Mouse (Mus musculus) kidney, postnatal 0 days (tissue): ENCODE data around the gene Elp1. TPM values are rescaled to one million over a fixed set of nuclear protein-coding genes. Genes with fewer than 3 reads are reported as not detected.

ENCODE experiments used
- ATAC-seq: fragments of 200-750 bp; cut with Nextera tagmentation; replicated peaks from 2 replicates; pipeline ENCODE4 v1.8.0; 2017; ENCODE audit warnings: low read depth, moderate number of reproducible peaks, moderate TSS enrichment, moderate library complexity; ENCODE audit not compliant: low FRiP score
- DNase-seq: peaks from one replicate; pipeline ENCODE4 v3.0.0-alpha.2; 2016; ENCODE audit warnings: low spot score
- H3K27ac ChIP-seq: fragments of 300-500 bp; sonication (generic); 2 replicates; pipeline ENCODE4 v1.5.1; 2014; ENCODE audit warnings: mild to moderate bottlenecking
- H3K27me3 ChIP-seq: fragments of 300-500 bp; sonication (generic); 2 replicates; pipeline ENCODE4 v1.6.1; 2014; ENCODE audit warnings: low read length, mixed read lengths; ENCODE audit not compliant: insufficient read depth
- H3K36me3 ChIP-seq: fragments of 300-500 bp; sonication (generic); 2 replicates; pipeline ENCODE4 v1.6.1; 2014; ENCODE audit warnings: low read length, mixed read lengths; ENCODE audit not compliant: insufficient read depth
- H3K4me1 ChIP-seq: fragments of 300-500 bp; sonication (generic); replicated peaks from 2 replicates; pipeline ENCODE4 v1.6.1; 2014; ENCODE audit warnings: antibody characterized with exemption, low read length, mixed read lengths; ENCODE audit not compliant: insufficient read depth
- H3K4me2 ChIP-seq: fragments of 300-500 bp; sonication (generic); 2 replicates; pipeline ENCODE4 v1.6.1; 2014; ENCODE audit warnings: mild to moderate bottlenecking, low read length, moderate library complexity, mixed read lengths
- H3K4me3 ChIP-seq: fragments of 300-500 bp; sonication (generic); replicated peaks from 2 replicates; pipeline ENCODE4 v1.5.1; 2014; ENCODE audit warnings: low read depth, low read length
- H3K9ac ChIP-seq: fragments of 300-500 bp; sonication (generic); 2 replicates; pipeline ENCODE4 v1.6.1; 2014; ENCODE audit warnings: low read depth, low read length
- H3K9me3 ChIP-seq: fragments of 300-500 bp; sonication (generic); replicated peaks from 2 replicates; pipeline ENCODE4 v1.6.1; 2016; ENCODE audit warnings: low read length, inconsistent platforms, mixed read lengths
- CTCF ChIP-seq: IDR thresholded peaks from 2 replicates; pipeline ENCODE4 v1.5.1; 2016; ENCODE audit warnings: antibody characterized with exemption, low read depth, mild to moderate bottlenecking, moderate library complexity
- WGBS: fragments of 180-500 bp; shearing (Covaris S2); extraction: QIAGEN DNeasy Blood & Tissue Kit; methylation state at CpG from one replicate; pipeline ENCODE4 v1.1.7; 2014; 5-methylcytosine and 5-hydroxymethylcytosine counted together
- polyA plus RNA-seq: library from polyadenylated mRNA; unstranded; fragments of >200 nt; fragmentation: Nextera tagmentation; extraction: Ambion mirVana; gene quantifications from 2 replicates; pipeline ENCODE4 v1.2.1, GENCODE M21; 2015

Elp1 gene
- polyA plus RNA-seq, 1 experiment from 2014 or later: 24.9 TPM

- no peak for DNase-seq
- WGBS: 43% methylated on average over 9 of the region's 9 CpGs
- H3K4me1 ChIP-seq: no peaks in the 10 kb centered on the region
Observed at GRCm38 (mm10) chr4:56720403-56720802, 81.7 kb downstream of the Elp1 start.

GRCm38 (mm10) chr4:56719456-56719855, 82.7 kb downstream of the Elp1 start:
- no peaks in the 10 kb centered on the region for H3K27me3 ChIP-seq
- H3K4me3 ChIP-seq: no peak overlapping the region
- H3K4me2 ChIP-seq: no peak overlapping the region
- no peak overlapping the region for H3K27ac ChIP-seq
- H3K36me3 ChIP-seq: no peaks in the 10 kb centered on the region
- DNase-seq: no peak
- no peak for TF ChIP-seq CTCF
- WGBS: 64% methylated on average over 9 of the region's 9 CpGs
- H3K9ac ChIP-seq: no peak overlapping the region
- ATAC-seq: no peak
- no peaks in the 10 kb centered on the region for H3K4me1 ChIP-seq
- no peaks in the 10 kb centered on the region for H3K9me3 ChIP-seq

More at GRCm38 (mm10) chr4:56720403-56720802, 81.7 kb downstream of the Elp1 start:
- Histone ChIP-seq H3K27me3 (no peaks in the 10 kb centered on the region), H3K9me3 (no peaks in the 10 kb centered on the region), H3K4me3 (no peak overlapping the region), H3K27ac (no peak overlapping the region), H3K9ac (no peak overlapping the region), H3K36me3 (no peaks in the 10 kb centered on the region), H3K4me2 (no peak overlapping the region)
- ATAC-seq: no peak
- no peak for TF ChIP-seq CTCF

- no peak overlapping the region for H3K27ac ChIP-seq
- no peaks in the 10 kb centered on the region for H3K36me3 ChIP-seq
- TF ChIP-seq CTCF: no peak
- no peak overlapping the region for H3K9ac ChIP-seq
- ATAC-seq: no peak
- H3K4me1 ChIP-seq: no peaks in the 10 kb centered on the region
- no peaks in the 10 kb centered on the region for H3K9me3 ChIP-seq
- no peak for DNase-seq
- 57% methylated on average over 12 of the region's 12 CpGs for WGBS
- H3K4me2 ChIP-seq: no peak overlapping the region
- H3K4me3 ChIP-seq: no peak overlapping the region
- no peaks in the 10 kb centered on the region for H3K27me3 ChIP-seq
Observed at GRCm38 (mm10) chr4:56718573-56719442, 83.3 kb downstream of the Elp1 start.

GRCm38 (mm10) chr4:56717932-56718331, 84.2 kb downstream of the Elp1 start:
- 76% methylated on average over 3 of the region's 3 CpGs for WGBS
- no peak for TF ChIP-seq CTCF
- no peak overlapping the region for H3K27ac ChIP-seq
- H3K27me3 ChIP-seq: no peaks in the 10 kb centered on the region
- ATAC-seq (no peak), DNase-seq (no peak)
- no peak overlapping the region for H3K4me2 ChIP-seq
- H3K4me3 ChIP-seq: no peak overlapping the region
- no peaks in the 10 kb centered on the region for H3K36me3 ChIP-seq
- H3K9ac ChIP-seq: no peak overlapping the region
- no peaks in the 10 kb centered on the region for H3K9me3 ChIP-seq
- H3K4me1 ChIP-seq: no peaks in the 10 kb centered on the region

- no peak overlapping the region for H3K4me3 ChIP-seq
- no peaks in the 10 kb centered on the region for H3K9me3 ChIP-seq
- H3K4me2 ChIP-seq: no peak overlapping the region
- no peak for ATAC-seq
- H3K36me3 ChIP-seq: no peaks in the 10 kb centered on the region
- no peaks in the 10 kb centered on the region for H3K4me1 ChIP-seq
- DNase-seq: no peak
- H3K27me3 ChIP-seq: no peaks in the 10 kb centered on the region
- 67% methylated on average over 5 of the region's 5 CpGs for WGBS
- TF ChIP-seq CTCF: no peak
- no peak overlapping the region for H3K9ac ChIP-seq
- no peak overlapping the region for H3K27ac ChIP-seq
Observed at GRCm38 (mm10) chr4:56716801-56717200, 85.3 kb downstream of the Elp1 start.

- Histone ChIP-seq H3K27ac (no peak overlapping the region), H3K4me3 (no peak overlapping the region), H3K9ac (no peak overlapping the region), H3K9me3 (no peaks in the 10 kb centered on the region), H3K27me3 (no peaks in the 10 kb centered on the region), H3K4me2 (no peak overlapping the region), H3K36me3 (no peaks in the 10 kb centered on the region), H3K4me1 (no peaks in the 10 kb centered on the region)
- no peak for ATAC-seq
- no peak for TF ChIP-seq CTCF
- DNase-seq: no peak
- 88% methylated on average over 3 of the region's 3 CpGs for WGBS
Observed at GRCm38 (mm10) chr4:56713155-56713554, 89.0 kb downstream of the Elp1 start.
